Mouse (Mus musculus) myocyte (in vitro differentiated cells): ENCODE measurements at regions not wholly inside any gene's neighbourhood (a gene's known extent, or its start where the extent isn't known, plus 50 kb on each side); places are given as distances from the start of the nearest gene placed in this dataset.
A peak's percentile ranks its signal among the peaks of the same experiment; 100 is the strongest.

ENCODE experiments used
- H3K27me3 ChIP-seq: one replicate; pipeline ENCODE4 v1.6.1; 2011; ENCODE audit not compliant: control insufficient read depth, insufficient read depth, insufficient read length
- H3K36me3 ChIP-seq: one replicate; pipeline ENCODE4 v1.6.1; 2011; ENCODE audit not compliant: control insufficient read depth, insufficient read depth
- H3K4me2 ChIP-seq: one replicate; pipeline ENCODE4 v1.6.1; 2011; ENCODE audit warnings: low read depth, control low read depth
- H3K4me3 ChIP-seq: one replicate; pipeline ENCODE4 v1.5.1; 2011; ENCODE audit warnings: mild to moderate bottlenecking, control low read depth, moderate library complexity
- H3K79me2 ChIP-seq: one replicate; pipeline ENCODE4 v1.6.1; 2011; ENCODE audit not compliant: control insufficient read depth, insufficient read depth
- H3ac ChIP-seq: one replicate; pipeline ENCODE4 v1.6.1; 2011; ENCODE audit not compliant: control insufficient read depth, insufficient read length
- CEBPB ChIP-seq: IDR thresholded peaks from 2 replicates; pipeline ENCODE4 v1.6.1; 2011; ENCODE audit warnings: mild to moderate bottlenecking, moderate library complexity; ENCODE audit not compliant: poor library complexity, insufficient read depth, severe bottlenecking
- E2F4 ChIP-seq: IDR thresholded peaks from one replicate; pipeline ENCODE4 v1.6.1; 2011; ENCODE audit warnings: mild to moderate bottlenecking, control low read depth, moderate library complexity; ENCODE audit not compliant: insufficient read depth
- MAX ChIP-seq: IDR thresholded peaks from one replicate; pipeline ENCODE4 v1.6.1; 2011; ENCODE audit warnings: low read depth, mild to moderate bottlenecking, control low read depth
- MYOD1 ChIP-seq, 3 experiments: IDR thresholded peaks; one replicate each; pipeline ENCODE4 v1.6.1; 2011; ENCODE audit warnings: control low read depth in 2 of 3, low read depth in 2 of 3, mild to moderate bottlenecking in 2 of 3, moderate library complexity in 1 of 3; ENCODE audit not compliant: insufficient read length in 2 of 3, control insufficient read depth in 1 of 3
- MYOG ChIP-seq, 3 experiments: IDR thresholded peaks; one replicate each; pipeline ENCODE4 v1.6.1; 2011; ENCODE audit warnings: control low read depth in 2 of 3, low read depth in 2 of 3, mild to moderate bottlenecking in 2 of 3; ENCODE audit not compliant: insufficient read length in 2 of 3, control insufficient read depth in 1 of 3, insufficient read depth in 1 of 3
- POLR2A ChIP-seq: IDR thresholded peaks from one replicate; pipeline ENCODE4 v1.6.1; 2011; ENCODE audit warnings: low read depth, mild to moderate bottlenecking, control low read depth, moderate library complexity; ENCODE audit not compliant: insufficient read length
- POLR2AphosphoS2 ChIP-seq: IDR thresholded peaks from one replicate; pipeline ENCODE4 v1.6.1; 2011; ENCODE audit warnings: low read depth, control low read depth; ENCODE audit not compliant: insufficient read length
- REST ChIP-seq: IDR thresholded peaks from one replicate; pipeline ENCODE4 v1.6.1; 2011; ENCODE audit warnings: mild to moderate bottlenecking, control low read depth, moderate library complexity; ENCODE audit not compliant: insufficient read depth, insufficient read length
- SRF ChIP-seq: IDR thresholded peaks from one replicate; pipeline ENCODE4 v1.6.1; 2011; ENCODE audit warnings: low read depth; ENCODE audit not compliant: control insufficient read depth, insufficient read length
- TCF12 ChIP-seq: IDR thresholded peaks from one replicate; pipeline ENCODE4 v1.6.1; 2011; ENCODE audit warnings: mild to moderate bottlenecking, control low read depth; ENCODE audit not compliant: poor library complexity, insufficient read depth, severe bottlenecking
- TCF3 ChIP-seq: IDR thresholded peaks from one replicate; pipeline ENCODE4 v1.6.1; 2011; ENCODE audit warnings: low read depth, control low read depth; ENCODE audit not compliant: insufficient read length
- USF1 ChIP-seq: IDR thresholded peaks from one replicate; pipeline ENCODE4 v1.6.1; 2011; ENCODE audit warnings: low read depth, mild to moderate bottlenecking, control low read depth, moderate library complexity

DNA sequence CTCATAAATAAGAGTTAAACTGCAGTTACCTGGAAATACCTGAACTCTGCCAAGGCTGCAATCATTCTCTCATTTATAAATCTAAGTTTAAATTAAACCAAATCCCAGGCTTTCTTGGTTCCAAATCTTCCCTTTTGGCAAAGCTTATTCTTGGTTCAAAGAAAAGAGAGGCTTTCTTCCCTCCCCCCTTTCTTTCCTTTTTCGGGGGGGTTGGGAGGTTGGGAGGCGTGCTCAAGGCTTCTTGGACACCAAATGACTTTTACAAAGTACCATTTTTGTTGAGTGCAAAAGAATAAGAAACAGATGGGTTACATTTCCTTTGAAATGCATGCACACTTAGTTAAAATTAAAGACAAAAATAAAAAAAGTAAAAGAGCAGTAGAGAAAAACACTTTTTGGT is 105.4 kb upstream of the Mroh9 start:
- Histone ChIP-seq H3K4me3 (no peak overlapping the region), H3K27me3 (no peaks in the 10 kb centered on the region), H3K79me2 (no peaks in the 10 kb centered on the region), H3ac (no peak overlapping the region), H3K4me2 (no peak overlapping the region), H3K36me3 (no peaks in the 10 kb centered on the region)
- TF ChIP-seq USF1 (no peak), SRF (no peak), POLR2A (no peak), E2F4 (no peak), MYOD1 (IDR thresholded peaks at IDR 0.05; ENCODE audit: control insufficient read depth in 1 of 3, insufficient read length in 2 of 3, low read depth in 2 of 3) (no peak), MAX (no peak), CEBPB (no peak), TCF3 (no peak), MYOG (IDR thresholded peaks at IDR 0.05; ENCODE audit: control insufficient read depth in 1 of 3, insufficient read depth in 1 of 3, insufficient read length in 2 of 3, low read depth in 2 of 3) (no peak), POLR2AphosphoS2 (no peak), REST (no peak), TCF12 (no peak)

DNA sequence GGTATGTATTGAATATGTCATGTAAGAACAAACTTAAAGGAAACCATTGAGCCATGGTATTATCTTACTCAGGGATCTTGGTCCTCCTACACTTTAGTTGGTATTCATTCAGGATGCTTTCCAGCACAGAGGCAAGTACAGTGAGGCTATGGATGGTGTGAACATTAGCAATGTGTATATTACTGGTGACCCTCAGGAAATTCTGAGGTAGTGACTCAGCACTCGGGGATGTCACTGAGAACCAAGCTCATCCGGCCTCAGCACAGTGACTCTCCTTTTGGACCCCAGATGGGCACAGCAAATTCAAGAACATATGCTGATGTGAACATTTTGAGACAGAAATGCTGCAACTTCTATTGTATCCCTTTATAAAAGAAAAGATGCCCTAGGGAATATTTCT is 96.4 kb upstream of the Mroh9 start:
- H3ac ChIP-seq = no peak overlapping the region
- H3K4me2 ChIP-seq = peak overlapping the region; percentile 52
- H3K79me2 ChIP-seq = no peaks in the 10 kb centered on the region
- TF ChIP-seq SRF (no peak), CEBPB (no peak), TCF3 (no peak), USF1 (no peak), REST (no peak), POLR2AphosphoS2 (no peak), TCF12 (no peak), POLR2A (no peak), MAX (no peak), E2F4 (no peak), MYOG (IDR thresholded peaks at IDR 0.05; ENCODE audit: control insufficient read depth in 1 of 3, insufficient read depth in 1 of 3, insufficient read length in 2 of 3, low read depth in 2 of 3) (no peak), MYOD1 (IDR thresholded peaks at IDR 0.05; ENCODE audit: control insufficient read depth in 1 of 3, insufficient read length in 2 of 3, low read depth in 2 of 3) (no peak)
- H3K27me3 ChIP-seq = no peaks in the 10 kb centered on the region
- no peaks in the 10 kb centered on the region for H3K36me3 ChIP-seq
- H3K4me3 ChIP-seq = no peak overlapping the region

- Histone ChIP-seq H3K4me2 (no peak overlapping the region), H3K79me2 (no peaks in the 10 kb centered on the region), H3K27me3 (no peaks in the 10 kb centered on the region), H3ac (no peak overlapping the region), H3K4me3 (no peak overlapping the region), H3K36me3 (no peaks in the 10 kb centered on the region)
- no peak for TF ChIP-seq MYOG (IDR thresholded peaks at IDR 0.05; ENCODE audit: control insufficient read depth in 1 of 3, insufficient read depth in 1 of 3, insufficient read length in 2 of 3, low read depth in 2 of 3)
- no peak for TF ChIP-seq MYOD1 (IDR thresholded peaks at IDR 0.05; ENCODE audit: control insufficient read depth in 1 of 3, insufficient read length in 2 of 3, low read depth in 2 of 3)
- TF ChIP-seq POLR2A = no peak
- TF ChIP-seq TCF3 = no peak
- no peak for TF ChIP-seq E2F4
- TF ChIP-seq MAX = no peak
- TF ChIP-seq TCF12 = no peak
- TF ChIP-seq POLR2AphosphoS2 = no peak
- TF ChIP-seq USF1 = no peak
- no peak for TF ChIP-seq CEBPB
- no peak for TF ChIP-seq SRF
- no peak for TF ChIP-seq REST
Observed at GRCm38 (mm10) chr1:163177011-163177410, 91.5 kb upstream of the Mroh9 start.

DNA sequence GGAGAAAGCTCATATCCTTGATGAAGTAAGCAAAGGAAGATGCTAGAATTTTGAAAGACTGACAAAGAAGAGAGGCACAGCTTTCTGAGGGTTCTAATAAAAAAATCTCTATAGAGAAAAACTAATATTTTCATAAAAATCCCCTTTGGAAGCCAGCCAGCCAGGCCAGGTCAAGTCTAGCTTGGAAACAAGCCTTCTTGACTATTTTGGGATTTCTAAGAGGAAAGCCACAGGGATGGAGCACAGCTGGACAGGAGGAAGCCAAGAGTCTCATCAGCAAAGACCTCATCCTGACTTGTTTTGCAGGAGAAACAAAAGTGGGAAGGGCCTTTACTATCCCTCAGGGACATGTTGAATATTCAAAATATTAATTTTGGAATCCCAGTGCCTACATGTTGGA is 81.6 kb upstream of the Mroh9 start:
- no peak overlapping the region for H3K4me3 ChIP-seq

DNA sequence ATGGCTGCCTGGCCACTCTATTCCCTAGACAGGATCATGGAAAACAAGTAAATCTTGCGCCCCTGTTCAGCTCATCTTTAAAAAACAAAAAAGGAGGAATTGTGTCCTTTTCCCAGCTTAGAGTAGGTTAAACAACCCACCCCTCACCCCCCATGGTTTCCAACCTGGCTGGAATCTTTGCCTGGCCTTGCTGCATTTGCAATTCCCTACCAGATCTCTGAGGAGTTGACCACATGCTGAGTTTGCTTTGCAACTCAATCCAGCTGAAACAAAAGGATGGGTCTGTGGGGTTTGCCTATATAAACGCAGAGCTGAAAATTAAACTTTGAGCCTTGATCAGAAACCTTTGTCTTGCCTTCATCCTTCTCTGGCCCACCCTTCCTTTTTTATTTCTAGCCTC is 78.2 kb upstream of the Mroh9 start:
- Histone ChIP-seq H3ac (no peak overlapping the region), H3K36me3 (no peaks in the 10 kb centered on the region), H3K27me3 (no peaks in the 10 kb centered on the region), H3K4me2 (no peak overlapping the region), H3K79me2 (no peaks in the 10 kb centered on the region), H3K4me3 (no peak overlapping the region)
- no peak for TF ChIP-seq POLR2A
- no peak for TF ChIP-seq TCF12
- no peak for TF ChIP-seq SRF
- TF ChIP-seq MYOG (IDR thresholded peaks at IDR 0.05; ENCODE audit: control insufficient read depth in 1 of 3, insufficient read depth in 1 of 3, insufficient read length in 2 of 3, low read depth in 2 of 3) = no peak
- no peak for TF ChIP-seq MAX
- no peak for TF ChIP-seq E2F4
- no peak for TF ChIP-seq REST
- TF ChIP-seq POLR2AphosphoS2 = no peak
- TF ChIP-seq MYOD1 (IDR thresholded peaks at IDR 0.05; ENCODE audit: control insufficient read depth in 1 of 3, insufficient read length in 2 of 3, low read depth in 2 of 3) = no peak
- no peak for TF ChIP-seq TCF3
- TF ChIP-seq USF1 = no peak
- no peak for TF ChIP-seq CEBPB

More for the DNA sequence above, 81.6 kb upstream of the Mroh9 start:
- Histone ChIP-seq H3ac (no peak overlapping the region), H3K36me3 (no peaks in the 10 kb centered on the region), H3K4me2 (no peak overlapping the region), H3K79me2 (no peaks in the 10 kb centered on the region), H3K27me3 (no peaks in the 10 kb centered on the region)
- TF ChIP-seq MAX (no peak), E2F4 (no peak), MYOG (IDR thresholded peaks at IDR 0.05; ENCODE audit: control insufficient read depth in 1 of 3, insufficient read depth in 1 of 3, insufficient read length in 2 of 3, low read depth in 2 of 3) (no peak), POLR2AphosphoS2 (no peak), SRF (no peak), USF1 (no peak)
